Mouse (Mus musculus): Measurements from ENCODE around the gene Cirbp. TPM values are rescaled to one million over a fixed set of nuclear protein-coding genes. Genes with fewer than 3 reads are reported as not detected.
"Not testable (repeated sequence)": the region's sequence is repeated elsewhere in the genome, so short reads cannot be mapped to it uniquely, and the experiment has no call there.

Gene Cirbp
- polyA plus RNA-seq, 1 experiment from 2014 or later, result 262 TPM

GRCm38 (mm10) chr10:80161522-80162242 lies 4.1 kb upstream of the Cirbp start:
- Histone ChIP-seq H3K9ac (peak overlapping the region; percentile 40), H3K4me2 (replicated peaks) (peak overlapping the region; percentile 70), H3K36me3 (peaks cover 11% of the 10 kb centered on the region), H3K27ac (peak overlapping the region; percentile 53; the same call in 1 of the 2 replicates), H3K27me3 (replicated peaks) (0 out of 2 replicates have a peak, but pooled peaks cover 7% of the 10 kb centered on the region), H3K9me3 (no peaks in the 10 kb centered on the region), H3K4me3 (no peak overlapping the region), H3K4me1 (peaks cover 72% of the 10 kb centered on the region)
- ATAC-seq (ENCODE audit: low FRiP score, low read depth), result no peak
- 9% methylated on average over 7 of the region's 7 CpGs for WGBS

GRCm38 (mm10) chr10:80162243-80162608 lies 3.6 kb upstream of the Cirbp start:
- peaks cover 69% of the 10 kb centered on the region for H3K4me1 ChIP-seq
- no peak overlapping the region for H3K4me3 ChIP-seq
- WGBS, result 84% methylated on average over 3 of the region's 3 CpGs
- ATAC-seq (ENCODE audit: low FRiP score, low read depth), result no peak
- H3K9ac ChIP-seq, result 0 out of 2 replicates have a peak overlapping the region, but pooled peaks have one; percentile 2
- no peak overlapping the region for H3K27ac ChIP-seq
- H3K36me3 ChIP-seq, result peaks cover 6% of the 10 kb centered on the region
- 0 out of 2 replicates have a peak, but pooled peaks cover 7% of the 10 kb centered on the region for H3K27me3 ChIP-seq (replicated peaks)
- no peaks in the 10 kb centered on the region for H3K9me3 ChIP-seq
- H3K4me2 ChIP-seq (replicated peaks), result no peak overlapping the region

- no peaks in the 10 kb centered on the region; the same call in 1 of the 2 replicates for H3K36me3 ChIP-seq
- no peaks in the 10 kb centered on the region for H3K9me3 ChIP-seq
- H3K4me1 ChIP-seq, result peaks cover 63% of the 10 kb centered on the region
- 77% methylated on average over 6 of the region's 6 CpGs for whole genome bisulfite sequencing
- H3K9ac ChIP-seq, result no peak overlapping the region
- no peak overlapping the region for H3K4me3 ChIP-seq
- no peak overlapping the region for H3K4me2 ChIP-seq (replicated peaks)
- H3K27ac ChIP-seq, result no peak overlapping the region
- 0 out of 2 replicates have a peak, but pooled peaks cover 7% of the 10 kb centered on the region for H3K27me3 ChIP-seq (replicated peaks)
- no peak for ATAC-seq (ENCODE audit: low FRiP score, low read depth)
These were observed 3.0 kb upstream of the Cirbp start for GRCm38 (mm10) chr10:80162716-80163299.

GRCm38 (mm10) chr10:80163721-80164120 lies 2.1 kb upstream of the Cirbp start:
- no peak for ATAC-seq (ENCODE audit: low FRiP score, low read depth)
- Histone ChIP-seq H3K27ac (no peak overlapping the region), H3K27me3 (replicated peaks) (0 out of 2 replicates have a peak, but pooled peaks cover 7% of the 10 kb centered on the region), H3K4me1 (peaks cover 58% of the 10 kb centered on the region), H3K9ac (peak overlapping the region; percentile 64; the same call in 1 of the 2 replicates), H3K36me3 (no peaks in the 10 kb centered on the region), H3K4me2 (replicated peaks) (peak overlapping the region; percentile 80; the same call in 1 of the 2 replicates), H3K4me3 (no peak overlapping the region), H3K9me3 (no peaks in the 10 kb centered on the region)
- 83% methylated on average over 8 of the region's 8 CpGs for WGBS

GRCm38 (mm10) chr10:80164161-80164997 lies 1.4 kb upstream of the Cirbp start:
- H3K4me1 ChIP-seq, result peaks cover 58% of the 10 kb centered on the region
- H3K4me2 ChIP-seq (replicated peaks), result peak overlapping the region; percentile 80
- peak overlapping the region; percentile 58; the same call in 1 of the 2 replicates for H3K27ac ChIP-seq
- no peaks in the 10 kb centered on the region for H3K9me3 ChIP-seq
- WGBS, result 11% methylated on average over 44 of the region's 44 CpGs
- H3K4me3 ChIP-seq, result peak overlapping the region; percentile 36
- H3K27me3 ChIP-seq (replicated peaks), result 0 out of 2 replicates have a peak, but pooled peaks cover 7% of the 10 kb centered on the region
- peak overlapping the region; percentile 64 for H3K9ac ChIP-seq
- no peak; the same call in 1 of the 2 replicates for ATAC-seq (ENCODE audit: low FRiP score, low read depth)
- peaks cover 5% of the 10 kb centered on the region; the same call in 1 of the 2 replicates for H3K36me3 ChIP-seq

- H3K4me3 ChIP-seq, result peak overlapping the region; percentile 36
- H3K4me1 ChIP-seq, result peaks cover 60% of the 10 kb centered on the region
- H3K4me2 ChIP-seq (replicated peaks), result peak overlapping the region; percentile 80
- H3K9me3 ChIP-seq, result no peaks in the 10 kb centered on the region
- peak; percentile 54 for ATAC-seq (ENCODE audit: low FRiP score, low read depth)
- H3K9ac ChIP-seq, result peak overlapping the region; percentile 64
- peak overlapping the region; percentile 67; the same call in 1 of the 2 replicates for H3K27ac ChIP-seq
- H3K27me3 ChIP-seq (replicated peaks), result 0 out of 2 replicates have a peak, but pooled peaks cover 7% of the 10 kb centered on the region
- H3K36me3 ChIP-seq, result peaks cover 9% of the 10 kb centered on the region
- WGBS, result under 1% methylated on average over 17 of the region's 17 CpGs
These were observed 814 bp upstream of the Cirbp start for GRCm38 (mm10) chr10:80164998-80165344.

- peaks cover 54% of the 10 kb centered on the region for H3K4me1 ChIP-seq
These were observed 351 bp downstream of the Cirbp start for GRCm38 (mm10) chr10:80166136-80166535.

GRCm38 (mm10) chr10:80167460-80168037 lies 1.8 kb downstream of the Cirbp start:
- Histone ChIP-seq H3K4me1 (peaks cover 60% of the 10 kb centered on the region), H3K9me3 (no peaks in the 10 kb centered on the region), H3K9ac (peak overlapping the region; percentile 100), H3K4me3 (peak overlapping the region; percentile 92), H3K4me2 (replicated peaks) (peak overlapping the region; percentile 62), H3K36me3 (peaks cover 33% of the 10 kb centered on the region), H3K27ac (peak overlapping the region; percentile 96), H3K27me3 (replicated peaks) (0 out of 2 replicates have a peak, but pooled peaks cover 7% of the 10 kb centered on the region)
- WGBS, result under 1% methylated on average over 55 of the region's 55 CpGs
- ATAC-seq (ENCODE audit: low FRiP score, low read depth), result peak; percentile 87

More at GRCm38 (mm10) chr10:80166136-80166535, 351 bp downstream of the Cirbp start:
- Histone ChIP-seq H3K36me3 (peaks cover 21% of the 10 kb centered on the region), H3K27ac (peak overlapping the region; percentile 67; the same call in 1 of the 2 replicates), H3K4me2 (replicated peaks) (peak overlapping the region; percentile 80), H3K9ac (0 out of 2 replicates have a peak overlapping the region, but pooled peaks have one; percentile 53)
- not testable (repeated sequence) for H3K9me3 ChIP-seq; H3K4me3 ChIP-seq; ATAC-seq (ENCODE audit: low FRiP score, low read depth); H3K27me3 ChIP-seq (replicated peaks)
- WGBS, result 77% methylated on average over 4 of the region's 4 CpGs

GRCm38 (mm10) chr10:80168038-80168661 lies 2.4 kb downstream of the Cirbp start:
- H3K4me1 ChIP-seq, result peaks cover 62% of the 10 kb centered on the region
- ATAC-seq (ENCODE audit: low FRiP score, low read depth), result peak; percentile 45

GRCm38 (mm10) chr10:80169070-80169469 lies 3.3 kb downstream of the Cirbp start:
- H3K4me1 ChIP-seq, result peaks cover 61% of the 10 kb centered on the region

More at GRCm38 (mm10) chr10:80168038-80168661, 2.4 kb downstream of the Cirbp start:
- WGBS, result under 1% methylated on average over 48 of the region's 48 CpGs
- Histone ChIP-seq H3K36me3 (peaks cover 33% of the 10 kb centered on the region), H3K9ac (peak overlapping the region; percentile 100), H3K4me2 (replicated peaks) (peak overlapping the region; percentile 62), H3K9me3 (no peaks in the 10 kb centered on the region), H3K27ac (peak overlapping the region; percentile 96), H3K4me3 (peak overlapping the region; percentile 92), H3K27me3 (replicated peaks) (0 out of 2 replicates have a peak, but pooled peaks cover 3% of the 10 kb centered on the region)

GRCm38 (mm10) chr10:80169651-80170050 lies 3.9 kb downstream of the Cirbp start:
- ATAC-seq (ENCODE audit: low FRiP score, low read depth), result no peak
- no peaks in the 10 kb centered on the region for H3K9me3 ChIP-seq
- no peak overlapping the region for H3K27ac ChIP-seq
- H3K4me1 ChIP-seq, result peaks cover 56% of the 10 kb centered on the region
- H3K36me3 ChIP-seq, result peaks cover 33% of the 10 kb centered on the region
- WGBS, result 95% methylated on average over 7 of the region's 7 CpGs
- H3K4me2 ChIP-seq (replicated peaks), result peak overlapping the region; percentile 20
- no peak overlapping the region for H3K4me3 ChIP-seq
- H3K9ac ChIP-seq, result no peak overlapping the region
- H3K27me3 ChIP-seq (replicated peaks), result no peaks in the 10 kb centered on the region

More at GRCm38 (mm10) chr10:80169070-80169469, 3.3 kb downstream of the Cirbp start:
- no peak for ATAC-seq (ENCODE audit: low FRiP score, low read depth)
- Histone ChIP-seq H3K9me3 (no peaks in the 10 kb centered on the region), H3K9ac (peak overlapping the region; percentile 100), H3K27ac (no peak overlapping the region), H3K4me3 (peak overlapping the region; percentile 92), H3K36me3 (peaks cover 33% of the 10 kb centered on the region), H3K4me2 (replicated peaks) (peak overlapping the region; percentile 62), H3K27me3 (replicated peaks) (no peaks in the 10 kb centered on the region)
- 84% methylated on average over 1 of the region's 1 CpGs for WGBS
